Mouse (Mus musculus) E14TG2a.4 (cell line): ENCODE results near the gene 2010111I01Rik.
"Not testable (repeated sequence)": the region's sequence is repeated elsewhere in the genome, so short reads cannot be mapped to it uniquely, and the experiment has no call there.

ENCODE experiments used
- CTCF ChIP-seq: conservative IDR thresholded peaks from 2 replicates; pipeline ENCODE4 v1.5.1; 2014; ENCODE audit warnings: low read length
- NANOG ChIP-seq: IDR thresholded peaks from 2 replicates; pipeline ENCODE4 v1.6.1; 2014; ENCODE audit warnings: borderline replicate concordance, low read length, mixed read lengths

- peak; percentile 32 for TF ChIP-seq CTCF
- not testable (repeated sequence) for TF ChIP-seq NANOG
Measured at GRCm38 (mm10) chr13:63234520-63234919, 269.8 kb downstream of the 2010111I01Rik start.
